In the genomic region with DNA sequence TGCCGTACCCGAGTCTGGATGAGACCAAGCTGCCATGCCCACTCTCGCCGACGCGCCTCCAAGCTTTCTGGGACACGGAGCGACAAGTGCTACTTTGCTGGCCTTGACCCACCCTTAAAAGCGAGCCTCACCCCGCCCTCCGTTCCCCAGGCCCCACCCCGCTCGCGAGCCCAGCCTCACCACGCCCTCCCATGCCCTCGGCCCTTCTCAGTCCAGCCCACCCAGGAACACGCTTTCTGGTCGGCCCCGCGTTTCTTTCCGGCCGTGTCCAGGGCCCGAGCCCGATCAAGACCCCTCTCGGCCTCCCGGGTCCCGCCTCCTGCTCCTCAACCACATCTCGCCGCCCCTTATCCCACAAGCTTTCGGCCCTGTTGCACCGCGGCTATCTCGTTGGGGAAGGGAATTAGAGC, we compare ENCODE assay signal across 8 mouse cellular contexts. TPM values are rescaled to one million over a fixed set of nuclear protein-coding genes. Genes with fewer than 3 reads are reported as not detected.
DNase-seq lines count a peak whose midpoint lies in the region; ATAC-seq and TF ChIP-seq lines count a peak whose summit lies in the region.

No protein-coding gene starts in this region.

- peak; percentile 82 for ATAC-seq in erythroblast, adult 5-6 weeks (replicated peaks; ENCODE audit: low FRiP score, poor library complexity, severe bottlenecking)
- ATAC-seq in heart, embryonic 12.5 days (ENCODE audit: insufficient number of reproducible peaks, low FRiP score): peak; percentile 89
- peak; percentile 65 for ATAC-seq in kidney, embryonic 16.5 days (ENCODE audit: low FRiP score, low TSS enrichment)
- ATAC-seq in neural tube, embryonic 14.5 days (ENCODE audit: low read depth): peak; percentile 47

- H3K9ac ChIP-seq in heart, embryonic 12.5 days: peak overlapping the region; percentile 94
- H3K9ac ChIP-seq in kidney, embryonic 16.5 days (replicated peaks; ENCODE audit: low read length): peak overlapping the region; percentile 97
- peak overlapping the region; percentile 88 for H3K9ac ChIP-seq in neural tube, embryonic 14.5 days (replicated peaks; ENCODE audit: low read depth, low read length)

- H3K27me3 ChIP-seq in heart, embryonic 12.5 days (replicated peaks): no peaks in the 10 kb centered on the region
- no peaks in the 10 kb centered on the region for H3K27me3 ChIP-seq in kidney, embryonic 16.5 days (ENCODE audit: insufficient read depth, low read length)
- H3K27me3 ChIP-seq in neural tube, embryonic 14.5 days (ENCODE audit: control insufficient read depth, insufficient read depth, low read length): no peaks in the 10 kb centered on the region

- peak; percentile 98; the same call in 1 of the 2 replicates for TF ChIP-seq POLR2A in lung, adult 2 months (IDR thresholded peaks at IDR 0.05; ENCODE audit: borderline replicate concordance, extremely low read depth, low read depth, low read length)

- peak overlapping the region; percentile 100 for H3K27ac ChIP-seq in heart, embryonic 12.5 days (ENCODE audit: poor library complexity, severe bottlenecking)
- peak overlapping the region; percentile 100 for H3K27ac ChIP-seq in kidney, embryonic 16.5 days (ENCODE audit: low read length)
- peak overlapping the region; percentile 95 for H3K27ac ChIP-seq in neural tube, embryonic 14.5 days (ENCODE audit: low read depth, low read length)

- WGBS in heart, embryonic 12.5 days: under 1% methylated on average over 32 of the region's 33 CpGs
- WGBS in kidney, embryonic 16.5 days: under 1% methylated on average over 27 of the region's 33 CpGs
- under 1% methylated on average over 32 of the region's 33 CpGs for WGBS in lung, adult 2 months
- WGBS in neural tube, embryonic 14.5 days: under 1% methylated on average over 33 of the region's 33 CpGs

- H3K4me2 ChIP-seq in heart, embryonic 12.5 days: peak overlapping the region; percentile 92
- peak overlapping the region; percentile 94 for H3K4me2 ChIP-seq in kidney, embryonic 16.5 days (replicated peaks; ENCODE audit: low read depth, low read length)
- peak overlapping the region; percentile 63 for H3K4me2 ChIP-seq in neural tube, embryonic 14.5 days (ENCODE audit: low read depth, low read length)

- TF ChIP-seq CTCF in lung, adult 2 months (IDR thresholded peaks at IDR 0.05; ENCODE audit: insufficient read depth, low read length): 0 out of 2 replicates have a peak, but pooled peaks have one; percentile 2

- peak overlapping the region; percentile 83 for H3K4me3 ChIP-seq in heart, embryonic 12.5 days
- H3K4me3 ChIP-seq in kidney, embryonic 16.5 days (ENCODE audit: low read length): peak overlapping the region; percentile 92
- H3K4me3 ChIP-seq in lung, adult 2 months (replicated peaks; ENCODE audit: extremely low read depth, low read depth, low read length): peak overlapping the region; percentile 90
- H3K4me3 ChIP-seq in neural tube, embryonic 14.5 days (ENCODE audit: low read depth, low read length): peak overlapping the region; percentile 83

- no peaks in the 10 kb centered on the region for H3K9me3 ChIP-seq in heart, embryonic 12.5 days (replicated peaks)
- no peaks in the 10 kb centered on the region for H3K9me3 ChIP-seq in kidney, embryonic 16.5 days (ENCODE audit: low read length)
- no peaks in the 10 kb centered on the region for H3K9me3 ChIP-seq in neural tube, embryonic 14.5 days (ENCODE audit: control insufficient read depth, low read length)

- H3K4me1 ChIP-seq in heart, embryonic 12.5 days (replicated peaks): peaks cover 45% of the 10 kb centered on the region
- peaks cover 56% of the 10 kb centered on the region for H3K4me1 ChIP-seq in kidney, embryonic 16.5 days (ENCODE audit: insufficient read depth, low read length)
- H3K4me1 ChIP-seq in lung, adult 2 months (ENCODE audit: control insufficient read depth, insufficient read depth, low read length): peaks cover 31% of the 10 kb centered on the region
- H3K4me1 ChIP-seq in neural tube, embryonic 14.5 days (ENCODE audit: control insufficient read depth, insufficient read depth, low read length): peaks cover 45% of the 10 kb centered on the region

- DNase-seq in A20 (ENCODE audit: low read depth, low spot score): peak; percentile 92
- DNase-seq in adrenal gland, adult 18-20 months (ENCODE audit: low spot score in 2 of 2): peak; percentile 95 to 97
- DNase-seq in lung, adult 2 months: peak; percentile 86
- DNase-seq in testis, postnatal 14 days (ENCODE audit: low spot score): peak; percentile 91

- H3K36me3 ChIP-seq in heart, embryonic 12.5 days: peaks cover 21% of the 10 kb centered on the region
- H3K36me3 ChIP-seq in kidney, embryonic 16.5 days (ENCODE audit: insufficient read depth, low read length): peaks cover 16% of the 10 kb centered on the region; the same call in 1 of the 2 replicates
- peaks cover 3% of the 10 kb centered on the region; the same call in 1 of the 2 replicates for H3K36me3 ChIP-seq in neural tube, embryonic 14.5 days (ENCODE audit: control insufficient read depth, insufficient read depth, low read length)

RNA-seq across cellular contexts. Expression of a gene that starts 0.4 kb away (rescaled TPM):
- 100 to 1,000 TPM; 458 to 704 TPM for total RNA-seq in adrenal gland, adult 18-20 months (2021)
- 27.0 and 27.1 TPM in 2 replicates for total RNA-seq in erythroblast, adult 5-6 weeks (2015; ENCODE audit: low replicate concordance)
- 26.5 and 32.5 TPM in 2 replicates for total RNA-seq in erythroblast, adult 5-6 weeks (2017; ENCODE audit: low replicate concordance)
- 85.8 and 89.7 TPM in 2 replicates for polyA plus RNA-seq in heart, embryonic 12.5 days (2016; fragmentation: Nextera tagmentation; extraction: Ambion mirVana)
- 93.9 and 96.8 TPM in 2 replicates for polyA plus RNA-seq in kidney, embryonic 16.5 days (2015; fragmentation: Nextera tagmentation; extraction: Ambion mirVana)
- polyA plus RNA-seq in lung, adult 2 months (2012; rRNA removed): 225 and 264 TPM in 2 replicates
- 39.7 and 51.7 TPM in 2 replicates for polyA plus RNA-seq in neural tube, embryonic 14.5 days (2014; fragmentation: Nextera tagmentation; extraction: Ambion mirVana)

RNA-seq across cellular contexts. Expression of a gene that starts 20.3 kb away (rescaled TPM):
- 10 to 100 TPM; 56.5 to 60.6 TPM for total RNA-seq in adrenal gland, adult 18-20 months (2021)
- not detected in 2 replicates for total RNA-seq in erythroblast, adult 5-6 weeks (2015; ENCODE audit: low replicate concordance)
- not detected in 2 replicates for total RNA-seq in erythroblast, adult 5-6 weeks (2017; ENCODE audit: low replicate concordance)
- 105 TPM in 2 replicates for polyA plus RNA-seq in heart, embryonic 12.5 days (2016; fragmentation: Nextera tagmentation; extraction: Ambion mirVana)
- polyA plus RNA-seq in kidney, embryonic 16.5 days (2015; fragmentation: Nextera tagmentation; extraction: Ambion mirVana): 115 and 117 TPM in 2 replicates
- 39.7 and 44.8 TPM in 2 replicates for polyA plus RNA-seq in lung, adult 2 months (2012; rRNA removed)
- polyA plus RNA-seq in neural tube, embryonic 14.5 days (2014; fragmentation: Nextera tagmentation; extraction: Ambion mirVana): 10.9 and 33.9 TPM in 2 replicates

RNA-seq across cellular contexts. Expression of a gene that starts 40.5 kb away (rescaled TPM):
- total RNA-seq in adrenal gland, adult 18-20 months (2021): 10 to 100 TPM; 56.6 to 83.6 TPM
- 13.6 and 14.4 TPM in 2 replicates for total RNA-seq in erythroblast, adult 5-6 weeks (2015; ENCODE audit: low replicate concordance)
- total RNA-seq in erythroblast, adult 5-6 weeks (2017; ENCODE audit: low replicate concordance): 22.0 and 32.9 TPM in 2 replicates
- 57.9 and 61.0 TPM in 2 replicates for polyA plus RNA-seq in heart, embryonic 12.5 days (2016; fragmentation: Nextera tagmentation; extraction: Ambion mirVana)
- polyA plus RNA-seq in kidney, embryonic 16.5 days (2015; fragmentation: Nextera tagmentation; extraction: Ambion mirVana): 109 and 121 TPM in 2 replicates
- polyA plus RNA-seq in lung, adult 2 months (2012; rRNA removed): 15.3 and 19.0 TPM in 2 replicates
- 62.5 and 66.5 TPM in 2 replicates for polyA plus RNA-seq in neural tube, embryonic 14.5 days (2014; fragmentation: Nextera tagmentation; extraction: Ambion mirVana)

RNA-seq across cellular contexts. Expression of a gene that starts 52.0 kb away (rescaled TPM):
- total RNA-seq in adrenal gland, adult 18-20 months (2021): 10 to 100 TPM; 29.2 to 33.6 TPM
- total RNA-seq in erythroblast, adult 5-6 weeks (2015; ENCODE audit: low replicate concordance): 1.3 and 12.3 TPM in 2 replicates
- total RNA-seq in erythroblast, adult 5-6 weeks (2017; ENCODE audit: low replicate concordance): 10.2 and 16.3 TPM in 2 replicates
- polyA plus RNA-seq in heart, embryonic 12.5 days (2016; fragmentation: Nextera tagmentation; extraction: Ambion mirVana): 14.3 and 14.7 TPM in 2 replicates
- 20.1 and 21.8 TPM in 2 replicates for polyA plus RNA-seq in kidney, embryonic 16.5 days (2015; fragmentation: Nextera tagmentation; extraction: Ambion mirVana)
- polyA plus RNA-seq in lung, adult 2 months (2012; rRNA removed): 23.5 and 26.8 TPM in 2 replicates
- 43.9 and 51.2 TPM in 2 replicates for polyA plus RNA-seq in neural tube, embryonic 14.5 days (2014; fragmentation: Nextera tagmentation; extraction: Ambion mirVana)

Comparison
In these comparisons a context has a peak if more than half of its experiments do, and no peak if none do; other contexts are left out.
1. Peak in every context shown above with its lines: DNase-seq, ATAC-seq, H3K4me3 ChIP-seq and H3K27ac ChIP-seq.